Mouse (Mus musculus): ENCODE data around the gene Psap.

DNA sequence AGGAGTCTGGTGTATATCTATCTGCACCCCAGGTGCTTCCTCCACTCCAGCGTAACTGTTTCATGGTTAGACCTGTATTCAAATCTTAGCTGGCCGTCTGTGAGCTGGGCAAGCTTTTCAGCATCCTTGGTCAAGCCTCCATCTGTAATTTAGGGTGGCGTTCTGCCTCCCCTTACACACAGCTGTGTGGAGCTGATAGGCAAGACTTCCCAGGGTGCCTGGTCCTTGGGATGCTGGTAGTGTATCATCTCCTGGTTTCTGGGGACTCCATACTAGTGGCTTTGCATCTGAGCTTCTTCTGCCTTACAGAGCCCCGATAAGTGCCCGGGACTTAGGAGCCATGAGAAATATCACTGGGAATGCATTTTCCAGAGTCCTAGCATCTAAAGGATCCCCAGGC lies 72.2 kb downstream of the Psap start:
- TF ChIP-seq CTCF (IDR thresholded peaks at IDR 0.05; ENCODE audit: borderline replicate concordance, insufficient read depth, low read length) (no peak), POLR2A (IDR thresholded peaks at IDR 0.05; ENCODE audit: low read depth, low read length) (no peak)

Measured in embryonic fibroblast, embryonic 13.5 days (primary cell).